Mouse (Mus musculus): Measurements from ENCODE around the gene Tufm.
"Not testable (repeated sequence)": the region's sequence is repeated elsewhere in the genome, so short reads cannot be mapped to it uniquely, and the experiment has no call there.

Tufm gene

GRCm38 (mm10) chr7:126465246-126466030 lies 21.7 kb upstream of the Tufm start:
- no peak for DNase-seq (ENCODE audit: low spot score in 2 of 2)

- DNase-seq (ENCODE audit: low spot score in 2 of 2): no peak
Measured at GRCm38 (mm10) chr7:126466116-126466515, 21.0 kb upstream of the Tufm start.

DNA sequence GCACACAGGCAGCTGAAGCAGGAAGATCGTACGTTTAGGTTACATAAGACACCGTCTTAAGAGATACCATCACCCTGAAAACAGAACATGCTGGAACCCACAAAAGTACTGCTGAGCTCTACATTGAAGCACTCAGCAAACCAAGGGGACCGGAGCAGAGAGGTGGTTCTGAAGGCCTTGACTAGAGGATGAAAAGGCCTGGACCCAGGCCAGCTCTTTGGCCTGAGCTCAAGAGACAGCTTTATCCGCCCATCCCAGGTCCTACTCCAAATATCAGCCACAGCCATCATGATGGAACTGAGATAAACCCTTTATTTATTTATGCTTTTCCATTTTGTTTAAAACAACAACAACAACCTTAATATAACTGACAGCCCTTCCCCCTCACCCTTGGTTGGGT lies 20.5 kb upstream of the Tufm start:
- DNase-seq (ENCODE audit: low spot score in 2 of 2): no peak

GRCm38 (mm10) chr7:126467271-126467670 lies 19.9 kb upstream of the Tufm start:
- peak in 1 of 2 experiments; percentile 30 for DNase-seq (ENCODE audit: low spot score in 2 of 2)

- DNase-seq (ENCODE audit: low spot score in 2 of 2): no peak
Measured at GRCm38 (mm10) chr7:126467834-126468627, 19.1 kb upstream of the Tufm start.

- DNase-seq (ENCODE audit: low spot score in 2 of 2): no peak
Measured at GRCm38 (mm10) chr7:126470077-126470476, 17.1 kb upstream of the Tufm start.

DNA sequence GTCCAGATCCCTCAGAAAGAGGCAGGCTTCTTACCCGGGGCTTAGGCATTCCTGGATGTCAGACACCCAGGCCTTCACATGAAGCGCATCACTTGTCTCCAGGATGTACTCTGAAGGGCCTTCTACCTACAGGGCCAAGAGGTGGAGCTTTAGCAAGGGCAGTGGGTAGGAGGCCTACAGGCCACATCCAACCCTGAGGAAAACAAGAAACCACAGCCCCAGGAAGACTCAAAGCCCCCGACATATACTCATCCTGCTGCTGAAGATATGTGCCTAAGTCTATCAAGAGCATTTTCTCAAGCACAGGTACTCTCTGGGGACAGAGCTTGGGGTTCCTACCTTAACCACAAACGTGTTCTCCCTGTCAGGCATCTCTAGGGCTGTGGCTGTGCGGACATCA lies 15.8 kb upstream of the Tufm start:
- DNase-seq (ENCODE audit: low spot score in 2 of 2): no peak

- no peak for DNase-seq (ENCODE audit: low spot score in 2 of 2)
Measured at GRCm38 (mm10) chr7:126471853-126472252, 15.3 kb upstream of the Tufm start.

DNA sequence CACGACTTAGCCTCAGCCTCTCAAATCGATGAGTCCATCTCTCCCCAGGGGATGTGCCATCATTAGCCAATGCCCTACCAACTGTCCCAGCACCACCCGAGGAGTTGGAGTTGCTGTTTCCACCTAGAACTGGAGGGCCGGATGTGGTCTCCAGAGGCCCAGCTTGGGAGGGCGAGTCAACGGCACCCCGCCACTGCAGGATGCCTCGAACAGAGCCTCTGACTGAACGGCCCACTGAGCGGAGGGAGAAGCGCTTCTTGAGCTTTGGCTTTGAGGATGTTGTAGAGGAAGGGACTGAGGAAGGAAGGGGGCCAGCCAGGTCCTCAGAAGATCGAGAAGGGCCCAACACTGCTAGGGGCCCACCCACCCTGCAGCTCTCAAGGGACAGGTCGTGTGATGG lies 14.9 kb upstream of the Tufm start:
- no peak for DNase-seq (ENCODE audit: low spot score in 2 of 2)

DNA sequence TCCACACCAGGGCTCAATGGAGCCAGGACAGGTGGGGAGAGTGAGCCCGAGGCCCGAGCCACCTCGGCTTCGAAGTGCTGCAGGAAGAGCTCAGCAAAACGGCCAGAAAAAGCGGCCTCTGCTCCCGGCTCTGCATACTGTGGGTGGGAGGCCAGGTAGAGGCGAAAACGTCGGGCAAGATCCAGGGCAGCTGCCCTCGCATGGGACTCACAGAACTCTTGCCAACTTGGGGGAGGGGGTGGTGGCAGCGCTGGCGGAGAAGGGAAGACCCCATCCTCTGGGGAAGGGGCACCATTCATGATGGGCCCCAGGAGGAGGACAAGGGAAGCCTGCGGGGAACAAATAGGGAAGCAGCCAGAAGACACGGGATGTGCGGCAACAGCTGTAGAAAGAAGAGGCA lies 14.4 kb upstream of the Tufm start:
- no peak for DNase-seq (ENCODE audit: low spot score in 2 of 2)

- DNase-seq (ENCODE audit: low spot score in 2 of 2): no peak
Measured at GRCm38 (mm10) chr7:126473470-126474086, 13.6 kb upstream of the Tufm start.

DNA sequence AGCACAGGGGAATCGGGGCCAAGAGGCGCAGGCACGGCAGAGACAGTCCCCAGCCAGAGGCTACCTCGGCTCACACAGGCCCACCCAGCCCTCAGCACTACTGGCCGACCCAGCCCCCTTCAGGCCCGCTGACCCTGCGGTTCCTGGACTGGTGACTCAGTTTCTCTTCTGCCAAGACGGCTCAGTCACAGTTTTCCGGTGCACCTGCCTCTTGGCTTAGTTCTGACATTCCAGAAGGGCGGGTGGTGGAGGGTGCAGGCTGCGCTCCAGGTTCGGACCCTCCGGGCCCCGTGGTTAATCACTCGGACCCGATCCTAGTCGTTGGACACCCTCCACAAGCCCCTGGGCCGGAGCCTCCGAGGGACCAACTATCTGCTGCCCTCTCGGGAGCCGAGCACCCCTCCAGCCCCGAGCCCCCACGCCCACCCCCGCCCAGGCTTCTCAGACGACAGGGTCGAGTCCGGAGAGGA lies 12.6 kb upstream of the Tufm start:
- DNase-seq (ENCODE audit: low spot score in 2 of 2): no peak

- peak; percentile 66 to 87 for DNase-seq (ENCODE audit: low spot score in 2 of 2)
Measured at GRCm38 (mm10) chr7:126474993-126475581, 12.1 kb upstream of the Tufm start, which contains the start of gene Sh2b1. Gene Sh2b1 (minus strand): TSS chr7:126475424.

GRCm38 (mm10) chr7:126481699-126482098 lies 5.5 kb upstream of the Tufm start:
- DNase-seq (ENCODE audit: low spot score in 2 of 2): no peak

DNA sequence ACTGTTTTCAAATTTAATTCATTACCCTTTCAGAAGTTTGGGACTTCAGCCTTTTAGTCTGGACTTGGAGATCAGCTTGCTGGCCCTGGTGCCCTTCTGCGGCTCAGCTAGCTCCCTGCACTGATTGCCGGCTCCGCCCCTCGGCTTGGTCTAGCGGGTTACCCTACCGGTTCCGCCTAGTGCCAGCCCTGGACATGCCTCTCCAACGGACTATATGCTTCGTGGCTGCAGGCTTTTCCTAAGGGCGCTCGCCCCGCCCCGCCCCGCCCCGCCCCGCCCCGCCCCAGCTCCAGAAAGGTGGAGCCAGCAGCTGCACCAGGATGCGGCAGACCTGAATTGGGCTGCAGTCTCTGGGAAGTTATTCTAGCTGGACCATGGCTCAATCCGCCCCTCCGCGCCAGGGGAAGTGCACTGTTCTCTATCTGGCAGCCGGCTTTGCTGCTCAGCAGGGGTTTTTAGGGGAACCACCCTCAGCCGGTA lies 4.7 kb upstream of the Tufm start:
- DNase-seq (ENCODE audit: low spot score in 2 of 2): peak in 1 of 2 experiments; percentile 51

- DNase-seq (ENCODE audit: low spot score in 2 of 2): not testable (repeated sequence)
Measured at GRCm38 (mm10) chr7:126487617-126488385, 640 bp downstream of the Tufm start.

GRCm38 (mm10) chr7:126491005-126491404 lies 3.8 kb downstream of the Tufm start:
- no peak for DNase-seq (ENCODE audit: low spot score in 2 of 2)

DNA sequence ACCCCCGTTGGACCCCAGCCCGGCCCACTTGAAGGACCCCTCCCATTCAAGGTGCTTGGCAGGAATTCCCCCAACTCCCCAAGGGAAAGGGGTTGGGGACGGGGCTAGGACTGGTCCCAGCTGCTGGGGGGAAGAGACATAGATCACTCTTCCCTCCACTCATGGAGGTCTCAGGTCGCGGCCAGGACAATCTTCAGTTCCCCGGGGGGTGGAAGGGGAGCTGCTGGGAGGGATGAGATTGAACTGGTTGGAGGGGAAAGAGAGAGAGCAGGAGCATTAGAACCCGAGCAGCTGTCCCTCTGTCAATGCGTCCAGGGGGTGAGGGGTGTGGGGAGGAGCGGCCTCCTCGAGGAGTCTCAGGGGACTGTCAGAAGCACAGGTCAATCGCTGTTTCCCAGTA lies 4.8 kb downstream of the Tufm start:
- no peak for DNase-seq (ENCODE audit: low spot score in 2 of 2)

- DNase-seq (ENCODE audit: low spot score in 2 of 2): no peak
Measured at GRCm38 (mm10) chr7:126494120-126494519, 7.0 kb downstream of the Tufm start.

- DNase-seq (ENCODE audit: low spot score in 2 of 2): no peak
Measured at GRCm38 (mm10) chr7:126496475-126496874, 9.3 kb downstream of the Tufm start.

DNA sequence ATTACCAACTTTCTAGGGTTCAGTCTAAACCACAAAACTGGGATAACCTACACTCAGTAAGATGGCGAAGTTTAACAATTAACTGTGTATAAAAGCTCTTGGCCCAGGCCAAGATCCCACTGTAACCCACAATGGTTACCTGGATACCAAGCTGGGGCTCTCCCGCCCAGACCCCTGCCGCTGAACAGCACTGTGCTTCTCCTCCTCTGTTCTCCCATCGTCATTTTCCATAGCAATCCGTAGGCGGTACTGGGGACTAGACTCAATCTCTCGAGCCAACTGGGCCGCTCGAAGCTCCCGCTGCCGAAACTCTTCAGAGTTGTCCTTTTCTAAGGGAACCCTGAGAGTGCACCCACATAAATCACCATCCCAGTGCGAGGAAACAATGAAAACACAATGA lies 10.8 kb downstream of the Tufm start:
- no peak for DNase-seq (ENCODE audit: low spot score in 2 of 2)

Data from cerebellum, postnatal 4 days (tissue).